Mouse (Mus musculus): ENCODE measurements around the gene Nup98. TPM values are rescaled to one million over a fixed set of nuclear protein-coding genes. Genes with fewer than 3 reads are reported as not detected.

The Nup98 gene
- total RNA-seq, 2 experiments from 2014 or later, result 34.8 to 35.9 TPM

- DNase-seq (ENCODE audit: low spot score in 2 of 2), result no peak
These were observed 28.8 kb upstream of the Nup98 start for GRCm38 (mm10) chr7:102238686-102239286.

GRCm38 (mm10) chr7:102233059-102233458, 23.1 kb upstream of the Nup98 start:
- DNase-seq (ENCODE audit: low spot score in 2 of 2), result no peak

- no peak for DNase-seq (ENCODE audit: low spot score in 2 of 2)
These were observed 19.8 kb upstream of the Nup98 start for GRCm38 (mm10) chr7:102229814-102230213.

GRCm38 (mm10) chr7:102228049-102228670, 18.2 kb upstream of the Nup98 start:
- no peak for DNase-seq (ENCODE audit: low spot score in 2 of 2)

GRCm38 (mm10) chr7:102226051-102226450, 16.1 kb upstream of the Nup98 start:
- DNase-seq (ENCODE audit: low spot score in 2 of 2), result no peak

- DNase-seq (ENCODE audit: low spot score in 2 of 2), result no peak
These were observed 14.1 kb upstream of the Nup98 start for GRCm38 (mm10) chr7:102223883-102224738.

- peak; percentile 51 to 67 for DNase-seq (ENCODE audit: low spot score in 2 of 2)
These were observed 13.0 kb upstream of the Nup98 start for GRCm38 (mm10) chr7:102222830-102223556.

GRCm38 (mm10) chr7:102222336-102222735, 12.4 kb upstream of the Nup98 start:
- DNase-seq (ENCODE audit: low spot score in 2 of 2), result no peak

- DNase-seq (ENCODE audit: low spot score in 2 of 2), result no peak
These were observed 11.9 kb upstream of the Nup98 start for GRCm38 (mm10) chr7:102221899-102222298.

- DNase-seq (ENCODE audit: low spot score in 2 of 2), result no peak
These were observed 1.1 kb upstream of the Nup98 start for GRCm38 (mm10) chr7:102211071-102211470.

- DNase-seq (ENCODE audit: low spot score in 2 of 2), result no peak
These were observed 1.1 kb downstream of the Nup98 start for GRCm38 (mm10) chr7:102208806-102209363.

GRCm38 (mm10) chr7:102205646-102206045, 4.3 kb downstream of the Nup98 start:
- no peak for DNase-seq (ENCODE audit: low spot score in 2 of 2)

- no peak for DNase-seq (ENCODE audit: low spot score in 2 of 2)
These were observed 5.6 kb downstream of the Nup98 start for GRCm38 (mm10) chr7:102204296-102204857.

GRCm38 (mm10) chr7:102200996-102201785, 8.8 kb downstream of the Nup98 start:
- no peak for DNase-seq (ENCODE audit: low spot score in 2 of 2)

- DNase-seq (ENCODE audit: low spot score in 2 of 2), result no peak
These were observed 9.4 kb downstream of the Nup98 start for GRCm38 (mm10) chr7:102200576-102200975.

- no peak for DNase-seq (ENCODE audit: low spot score in 2 of 2)
These were observed 17.6 kb downstream of the Nup98 start for GRCm38 (mm10) chr7:102192356-102192755.

GRCm38 (mm10) chr7:102183849-102184248, 26.1 kb downstream of the Nup98 start:
- no peak for DNase-seq (ENCODE audit: low spot score in 2 of 2)

- DNase-seq (ENCODE audit: low spot score in 2 of 2), result no peak
These were observed 39.7 kb downstream of the Nup98 start for GRCm38 (mm10) chr7:102170300-102170699.

- DNase-seq (ENCODE audit: low spot score in 2 of 2), result no peak
These were observed 56.3 kb downstream of the Nup98 start for GRCm38 (mm10) chr7:102153691-102154090.

GRCm38 (mm10) chr7:102137898-102138297, 72.1 kb downstream of the Nup98 start:
- DNase-seq (ENCODE audit: low spot score in 2 of 2), result no peak

All from layer of hippocampus, postnatal 14 days (tissue).